Mouse (Mus musculus) adrenal gland, adult 2 months (tissue): ENCODE results near the gene Mepe. TPM values are rescaled to one million over a fixed set of nuclear protein-coding genes. Genes with fewer than 3 reads are reported as not detected.

ENCODE experiments used
- DNase-seq: peaks from one replicate; pipeline ENCODE4 v3.0.0; 2021
- long read RNA-seq: library from polyadenylated mRNA; stranded (forward); transcript quantifications from one replicate; pipeline ENCODE4 v2.0.0, GENCODE M21; 2021
- polyA plus RNA-seq: library from polyadenylated mRNA; depleted of rRNA; stranded (reverse); fragments of >200 nt; gene quantifications from 2 replicates; pipeline ENCODE4 v1.2.3, GENCODE M21; 2012; rRNA removed
- total RNA-seq, 2 experiments: library from RNA; stranded (reverse); gene quantifications; 2 replicates each; pipeline ENCODE4 v1.2.3; 2021

Mepe gene
- total RNA-seq = not detected
- not detected in 2 replicates for polyA plus RNA-seq
- long read RNA-seq = 0 reads

GRCm38 (mm10) chr5:104325029-104325428 lies at the start of gene Mepe:
Mepe (plus strand) TSS chr5:104325329.
- DNase-seq = no peak

GRCm38 (mm10) chr5:104294201-104294600 lies 30.9 kb upstream of the Mepe start:
- no peak for DNase-seq

GRCm38 (mm10) chr5:104298994-104299393 lies 26.1 kb upstream of the Mepe start, which contains the start of gene Ibsp:
Ibsp (plus strand) TSS chr5:104299171.
- DNase-seq = no peak

GRCm38 (mm10) chr5:104314073-104314472 lies 11.1 kb upstream of the Mepe start:
- no peak for DNase-seq

- no peak for DNase-seq
Observed at GRCm38 (mm10) chr5:104326884-104327283, 1.8 kb downstream of the Mepe start.

GRCm38 (mm10) chr5:104327389-104327788 lies 2.3 kb downstream of the Mepe start:
- no peak for DNase-seq

GRCm38 (mm10) chr5:104327876-104328275 lies 2.7 kb downstream of the Mepe start:
- no peak for DNase-seq

GRCm38 (mm10) chr5:104328317-104328850 lies 3.3 kb downstream of the Mepe start:
- no peak for DNase-seq

- DNase-seq = no peak
Observed at GRCm38 (mm10) chr5:104329381-104329780, 4.3 kb downstream of the Mepe start.

GRCm38 (mm10) chr5:104330088-104330487 lies 5.0 kb downstream of the Mepe start:
- no peak for DNase-seq

GRCm38 (mm10) chr5:104332296-104332695 lies 7.2 kb downstream of the Mepe start:
- no peak for DNase-seq

- peak; percentile 59 for DNase-seq
Observed at GRCm38 (mm10) chr5:104333231-104333640, 8.1 kb downstream of the Mepe start.

- DNase-seq = no peak
Observed at GRCm38 (mm10) chr5:104333643-104334042, 8.5 kb downstream of the Mepe start.

GRCm38 (mm10) chr5:104334516-104334915 lies 9.4 kb downstream of the Mepe start:
- DNase-seq = no peak

GRCm38 (mm10) chr5:104335962-104336361 lies 10.8 kb downstream of the Mepe start:
- no peak for DNase-seq

GRCm38 (mm10) chr5:104337491-104337890 lies 12.4 kb downstream of the Mepe start:
- DNase-seq = no peak

- no peak for DNase-seq
Observed at GRCm38 (mm10) chr5:104339009-104339408, 13.9 kb downstream of the Mepe start.

- DNase-seq = no peak
Observed at GRCm38 (mm10) chr5:104339706-104340512, 14.8 kb downstream of the Mepe start.

GRCm38 (mm10) chr5:104340513-104340829 lies 15.3 kb downstream of the Mepe start:
- no peak for DNase-seq

GRCm38 (mm10) chr5:104342881-104343280 lies 17.8 kb downstream of the Mepe start:
- DNase-seq = peak; percentile 28

- peak; percentile 19 for DNase-seq
Observed at GRCm38 (mm10) chr5:104344526-104345240, 19.6 kb downstream of the Mepe start.

- DNase-seq = no peak
Observed at GRCm38 (mm10) chr5:104345241-104345630, 20.1 kb downstream of the Mepe start.

GRCm38 (mm10) chr5:104351041-104351440 lies 25.9 kb downstream of the Mepe start:
- DNase-seq = no peak
